Mouse (Mus musculus): ENCODE results near the gene Mid1.
A peak's percentile ranks its signal among the peaks of the same experiment; 100 is the strongest.
"Not testable (repeated sequence)": the region's sequence is repeated elsewhere in the genome, so short reads cannot be mapped to it uniquely, and the experiment has no call there.

Gene Mid1

DNA sequence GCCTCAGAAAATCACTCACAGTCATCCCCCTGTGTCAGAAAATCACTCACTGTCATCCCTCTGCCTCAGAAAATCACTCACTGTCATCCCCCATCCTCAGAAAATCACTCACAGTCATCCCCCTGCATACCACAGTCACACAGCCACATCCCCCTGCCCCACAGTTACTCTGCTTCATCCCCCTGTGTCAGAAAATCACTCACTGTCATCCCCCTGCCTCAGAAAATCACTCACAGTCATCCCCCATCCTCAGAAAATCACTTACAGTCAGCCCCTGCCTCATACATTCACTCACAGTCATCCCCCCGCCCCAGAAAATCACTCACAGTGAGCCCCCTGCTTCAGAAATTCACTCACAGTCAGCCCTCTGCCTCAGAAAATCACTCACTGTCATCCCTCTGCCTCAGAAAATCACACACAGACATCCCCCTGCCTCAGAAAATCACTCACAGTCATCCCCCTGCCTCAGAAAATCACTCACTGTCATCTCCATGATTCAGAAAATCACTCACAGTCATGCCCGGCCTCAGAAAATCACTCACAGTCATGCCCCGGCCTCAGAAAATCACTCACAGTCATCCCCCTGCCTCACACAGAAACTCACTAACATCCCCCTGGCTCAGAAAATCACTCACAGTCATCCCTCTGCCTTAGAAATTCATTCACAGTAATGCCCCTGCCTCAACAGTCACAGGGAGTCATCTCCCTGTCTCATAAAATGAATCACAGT is 315.1 kb downstream of the Mid1 start:
- not testable (repeated sequence) for DNase-seq (ENCODE audit: low spot score in 2 of 2)

DNA sequence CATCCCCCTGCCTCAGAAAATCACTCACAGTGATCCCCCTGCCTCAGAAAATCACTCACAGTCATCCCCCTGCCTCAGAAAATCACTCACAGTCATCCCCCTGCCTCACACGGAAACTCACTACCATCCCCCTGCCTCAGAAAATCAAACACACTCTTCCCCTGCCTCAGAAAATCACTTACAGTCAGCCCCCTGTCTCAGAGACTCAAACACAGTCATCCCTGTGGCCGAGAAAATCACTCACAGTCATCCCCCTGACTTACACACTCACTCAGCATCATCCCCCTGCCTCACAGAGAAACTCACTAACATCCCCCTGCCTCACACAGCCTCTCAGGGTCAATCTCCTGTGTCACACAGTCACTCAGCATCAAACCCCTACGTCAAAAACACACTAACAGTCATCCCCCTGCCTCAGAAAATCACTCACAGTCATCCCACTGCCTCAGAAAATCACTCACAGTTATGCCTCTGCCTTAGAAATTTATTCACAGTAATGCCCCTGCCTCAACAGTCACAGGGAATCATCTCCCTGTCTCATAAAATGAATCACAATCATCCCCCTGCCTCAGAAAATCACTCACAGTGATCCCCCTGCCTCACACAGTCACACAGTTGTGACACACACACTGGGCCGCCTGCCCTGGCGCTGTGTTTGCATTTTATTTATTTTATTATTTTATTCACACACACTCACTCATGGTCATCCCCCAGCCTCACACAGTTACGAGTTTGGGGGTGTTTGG is 315.8 kb downstream of the Mid1 start:
- DNase-seq (ENCODE audit: low spot score in 2 of 2) = not testable (repeated sequence)

DNA sequence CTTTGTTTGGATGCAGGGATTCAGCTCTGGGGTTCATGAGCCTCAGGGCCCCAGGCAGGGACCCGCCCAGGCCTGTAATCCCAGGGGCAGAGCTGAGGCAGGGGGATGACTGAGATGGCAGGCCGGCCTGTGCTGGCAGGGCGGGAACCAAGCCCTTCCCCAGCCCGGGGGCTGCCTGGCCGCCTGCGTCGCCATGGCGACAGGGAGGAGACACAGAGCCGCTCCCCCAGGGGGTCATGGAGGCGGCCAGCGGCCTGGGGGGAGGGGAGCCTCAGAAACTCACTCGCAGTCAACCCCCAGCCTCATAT is 316.3 kb downstream of the Mid1 start:
- DNase-seq (ENCODE audit: low spot score in 2 of 2) = not testable (repeated sequence)

DNA sequence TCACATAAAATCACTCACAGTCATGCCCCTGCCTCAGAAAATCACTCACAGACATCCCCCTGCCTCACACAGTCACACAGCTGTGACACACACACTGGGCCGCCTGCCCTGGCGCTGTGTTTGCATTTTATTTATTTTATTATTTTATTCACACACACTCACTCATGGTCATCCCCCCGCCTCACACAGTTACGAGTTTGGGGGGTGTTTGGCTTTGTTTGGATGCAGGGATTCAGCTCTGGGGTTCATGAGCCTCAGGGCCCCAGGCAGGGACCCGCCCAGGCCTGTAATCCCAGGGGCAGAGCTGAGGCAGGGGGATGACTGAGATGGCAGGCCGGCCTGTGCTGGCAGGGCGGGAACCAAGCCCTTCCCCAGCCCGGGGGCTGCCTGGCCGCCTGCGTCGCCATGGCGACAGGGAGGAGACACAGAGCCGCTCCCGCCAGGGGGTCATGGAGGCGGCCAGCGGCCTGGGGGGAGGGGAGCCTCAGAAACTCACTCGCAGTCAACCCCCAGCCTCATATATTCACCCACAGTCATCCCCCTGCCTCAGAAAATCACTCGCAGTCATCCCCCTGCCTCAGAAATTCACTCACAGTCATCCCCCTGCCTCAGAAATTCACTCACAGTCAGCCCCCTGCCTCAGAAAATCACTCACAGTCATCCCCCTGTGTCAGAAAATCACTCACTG is 317.7 kb downstream of the Mid1 start:
- not testable (repeated sequence) for DNase-seq (ENCODE audit: low spot score in 2 of 2)

DNA sequence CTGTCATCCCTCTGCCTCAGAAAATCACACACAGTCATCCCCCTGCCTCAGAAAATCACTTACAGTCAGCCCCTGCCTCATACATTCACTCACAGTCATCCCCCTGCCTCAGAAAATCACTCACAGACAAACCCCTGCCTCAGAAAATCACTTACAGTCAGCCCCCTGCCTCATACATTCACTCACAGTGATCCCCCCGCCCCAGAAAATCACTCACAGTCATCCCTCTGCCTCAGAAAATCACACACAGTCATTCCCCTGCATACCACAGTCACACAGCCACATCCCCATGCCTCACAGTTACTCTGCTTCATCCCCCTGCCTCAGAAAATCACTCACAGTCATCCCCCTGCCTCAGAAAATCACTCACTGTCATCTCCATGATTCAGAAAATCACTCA is 318.5 kb downstream of the Mid1 start:
- not testable (repeated sequence) for DNase-seq (ENCODE audit: low spot score in 2 of 2)

DNA sequence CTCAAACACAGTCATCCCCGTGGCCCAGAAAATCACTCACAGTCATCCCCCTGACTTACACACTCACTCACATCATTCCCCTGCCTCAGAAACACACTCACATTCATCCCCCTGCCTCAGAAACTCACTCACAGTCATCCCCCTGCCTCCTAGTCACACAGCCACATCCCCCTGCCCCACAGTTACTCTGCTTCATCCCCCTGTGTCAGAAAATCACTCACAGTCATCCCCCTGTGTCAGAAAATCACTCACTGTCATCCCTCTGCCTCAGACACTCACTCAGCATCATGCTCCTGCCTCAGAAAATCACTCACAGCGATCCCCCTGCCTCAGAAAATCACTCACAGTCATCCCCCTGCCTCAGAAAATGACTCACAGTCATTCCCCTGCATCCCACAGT is 319.2 kb downstream of the Mid1 start:
- not testable (repeated sequence) for DNase-seq (ENCODE audit: low spot score in 2 of 2)

DNA sequence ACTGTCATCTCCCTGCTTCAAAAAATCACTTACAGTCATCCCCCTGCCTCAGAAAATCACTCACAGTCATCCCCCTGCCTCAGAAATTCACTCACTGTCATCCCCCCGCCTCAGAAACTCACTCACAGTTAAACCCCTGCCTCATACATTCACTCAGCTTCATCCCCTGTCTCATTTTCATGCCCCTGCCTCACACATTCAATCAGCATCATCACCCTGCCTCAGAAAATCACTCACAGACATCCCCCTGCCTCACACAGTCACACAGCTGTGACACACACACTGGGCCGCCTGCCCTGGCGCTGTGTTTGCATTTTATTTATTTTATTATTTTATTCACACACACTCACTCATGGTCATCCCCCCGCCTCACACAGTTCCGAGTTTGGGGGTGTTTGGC is 319.8 kb downstream of the Mid1 start:
- DNase-seq (ENCODE audit: low spot score in 2 of 2) = not testable (repeated sequence)

DNA sequence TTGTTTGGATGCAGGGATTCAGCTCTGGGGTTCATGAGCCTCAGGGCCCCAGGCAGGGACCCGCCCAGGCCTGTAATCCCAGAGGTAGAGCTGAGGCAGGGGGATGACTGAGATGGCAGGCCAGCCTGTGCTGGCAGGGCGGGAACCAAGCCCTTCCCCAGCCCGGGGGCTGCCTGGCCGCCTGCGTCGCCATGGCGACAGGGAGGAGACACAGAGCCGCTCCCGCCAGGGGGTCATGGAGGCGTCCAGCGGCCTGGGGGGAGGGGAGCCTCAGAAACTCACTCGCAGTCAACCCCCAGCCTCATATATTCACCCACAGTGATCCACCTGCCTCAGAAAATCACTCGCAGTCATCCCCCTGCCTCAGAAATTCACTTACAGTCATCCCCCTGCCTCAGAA is 320.2 kb downstream of the Mid1 start:
- not testable (repeated sequence) for DNase-seq (ENCODE audit: low spot score in 2 of 2)

DNA sequence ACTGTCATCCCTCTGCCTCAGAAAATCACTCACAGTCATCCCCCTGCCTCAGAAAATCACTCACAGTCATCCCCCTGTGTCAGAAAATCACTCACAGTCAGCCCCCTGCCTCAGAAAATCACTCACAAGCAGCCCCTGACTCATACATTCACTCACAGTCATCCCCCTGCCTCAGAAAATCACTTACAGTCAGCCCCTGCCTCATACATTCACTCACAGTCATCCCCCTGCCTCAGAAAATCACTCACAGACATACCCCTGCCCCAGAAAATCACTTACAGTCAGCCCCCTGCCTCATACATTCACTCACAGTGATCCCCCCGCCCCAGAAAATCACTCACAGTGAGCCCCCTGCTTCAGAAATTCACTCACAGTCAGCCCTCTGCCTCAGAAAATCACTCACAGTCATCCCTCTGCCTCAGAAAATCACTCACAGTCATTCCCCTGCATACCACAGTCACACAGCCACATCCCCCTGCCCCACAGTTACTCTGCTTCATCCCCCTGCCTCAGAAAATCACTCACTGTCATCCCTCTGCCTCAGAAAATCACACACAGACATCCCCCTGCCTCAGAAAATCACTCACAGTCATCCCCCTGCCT is 320.8 kb downstream of the Mid1 start:
- DNase-seq (ENCODE audit: low spot score in 2 of 2) = not testable (repeated sequence)

DNA sequence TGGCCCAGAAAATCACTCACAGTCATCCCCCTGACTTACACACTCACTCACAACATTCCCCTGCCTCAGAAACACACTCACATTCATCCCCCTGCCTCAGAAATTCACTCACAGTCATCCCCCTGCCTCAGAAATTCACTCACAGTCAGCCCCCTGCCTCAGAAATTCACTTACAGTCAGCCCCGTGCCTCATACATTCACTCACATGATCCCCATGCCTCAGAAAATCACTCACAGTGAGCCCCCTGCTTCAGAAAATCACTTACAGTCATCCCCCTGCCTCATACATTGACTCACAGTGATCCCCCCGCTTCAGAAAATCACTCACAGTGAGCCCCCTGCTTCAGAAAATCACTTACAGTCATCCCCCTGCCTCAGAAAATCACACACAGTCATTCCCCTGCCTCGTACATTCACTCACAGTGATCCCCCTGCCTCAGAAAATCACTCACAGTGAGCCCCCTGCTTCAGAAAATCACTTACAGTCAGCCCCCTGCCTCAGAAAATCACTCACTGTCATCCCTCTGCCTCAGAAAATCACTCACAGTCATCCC is 321.8 kb downstream of the Mid1 start:
- not testable (repeated sequence) for DNase-seq (ENCODE audit: low spot score in 2 of 2)

DNA sequence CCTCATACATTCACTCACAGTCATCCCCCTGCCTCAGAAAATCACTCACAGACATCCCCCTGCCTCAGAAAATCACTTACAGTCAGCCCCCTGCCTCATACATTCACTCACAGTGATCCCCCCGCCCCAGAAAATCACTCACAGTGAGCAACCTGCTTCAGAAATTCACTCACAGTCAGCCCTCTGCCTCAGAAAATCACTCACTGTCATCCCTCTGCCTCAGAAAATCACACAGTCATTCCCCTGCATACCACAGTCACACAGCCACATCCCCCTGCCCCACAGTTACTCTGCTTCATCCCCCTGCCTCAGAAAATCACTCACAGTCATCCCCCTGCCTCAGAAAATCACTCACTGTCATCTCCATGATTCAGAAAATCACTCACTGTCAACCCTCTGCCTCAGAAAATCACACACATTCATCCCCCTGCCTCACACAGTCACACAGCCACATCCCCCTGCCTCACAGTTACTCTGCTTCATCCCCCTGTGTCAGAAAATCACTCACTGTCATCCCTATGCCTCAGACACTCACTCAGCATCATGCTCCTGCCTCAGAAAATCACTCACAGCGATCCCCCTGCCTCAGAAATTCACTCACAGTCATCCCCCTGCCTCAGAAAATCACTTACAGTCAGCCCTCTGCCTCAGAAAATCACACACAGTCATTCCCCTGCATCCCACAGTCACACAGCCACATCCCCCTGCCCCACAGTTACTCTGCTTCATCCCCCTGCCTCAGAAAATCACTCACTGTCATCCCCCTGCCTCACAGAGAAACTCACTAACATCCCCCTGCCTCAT is 322.6 kb downstream of the Mid1 start:
- DNase-seq (ENCODE audit: low spot score in 2 of 2) = not testable (repeated sequence)

DNA sequence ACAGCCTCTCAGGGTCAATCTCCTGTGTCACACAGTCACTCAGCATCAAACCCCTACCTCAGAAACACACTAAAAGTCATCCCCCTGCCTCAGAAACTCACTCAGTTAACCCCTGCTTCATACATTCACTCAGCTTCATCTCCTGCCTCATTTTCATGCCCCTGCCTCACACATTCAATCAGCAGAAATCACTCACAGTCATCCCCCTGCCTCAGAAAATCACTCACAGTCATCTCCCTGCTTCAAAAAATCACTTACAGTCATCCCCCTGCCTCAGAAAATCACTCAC is 323.1 kb downstream of the Mid1 start:
- not testable (repeated sequence) for DNase-seq (ENCODE audit: low spot score in 2 of 2)

DNA sequence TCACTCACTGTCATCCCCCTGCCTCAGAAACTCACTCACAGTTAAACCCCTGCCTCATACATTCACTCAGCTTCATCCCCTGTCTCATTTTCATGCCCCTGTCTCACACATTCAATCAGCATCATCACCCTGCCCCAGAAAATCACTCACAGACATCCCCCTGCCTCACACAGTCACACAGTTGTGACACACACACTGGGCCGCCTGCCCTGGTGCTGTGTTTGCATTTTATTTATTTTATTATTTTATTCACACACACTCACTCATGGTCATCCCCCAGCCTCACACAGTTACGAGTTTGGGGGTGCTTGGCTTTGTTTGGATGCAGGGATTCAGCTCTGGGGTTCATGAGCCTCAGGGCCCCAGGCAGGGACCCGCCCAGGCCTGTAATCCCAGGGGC is 323.6 kb downstream of the Mid1 start:
- DNase-seq (ENCODE audit: low spot score in 2 of 2) = not testable (repeated sequence)

DNA sequence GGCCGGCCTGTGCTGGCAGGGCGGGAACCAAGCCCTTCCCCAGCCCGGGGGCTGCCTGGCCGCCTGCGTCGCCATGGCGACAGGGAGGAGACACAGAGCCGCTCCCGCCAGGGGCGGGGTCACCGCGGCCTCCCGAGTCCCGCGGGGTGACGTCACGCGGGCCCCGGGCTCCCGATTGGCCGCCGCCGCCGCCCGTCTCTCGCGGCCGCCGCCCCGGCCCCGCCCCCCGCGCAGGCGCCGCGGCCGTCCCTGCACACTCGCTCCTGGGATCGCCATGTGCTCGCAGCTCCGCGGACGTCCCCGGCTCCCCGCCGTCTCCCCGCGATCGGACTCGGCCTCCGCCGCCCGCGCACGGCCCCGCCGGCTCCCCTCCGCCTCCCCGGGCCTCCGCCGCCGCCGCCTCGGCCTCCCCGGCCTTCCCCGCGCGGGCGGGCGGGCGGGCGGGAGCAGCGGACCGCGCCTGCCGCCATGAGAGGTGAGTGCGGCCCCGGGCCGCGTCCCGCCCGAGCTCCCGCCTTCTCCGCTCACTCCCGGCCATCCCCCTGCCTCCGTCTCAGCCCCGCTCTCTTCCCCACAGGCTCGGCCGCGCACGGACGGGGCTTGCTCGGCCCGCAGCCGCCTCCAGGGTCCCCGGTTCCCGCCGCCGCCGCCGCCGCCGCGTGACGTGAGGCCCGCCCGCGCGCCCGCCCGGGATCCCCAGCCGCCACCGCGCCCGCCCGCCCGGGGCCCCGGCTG is 324.2 kb downstream of the Mid1 start, which contains the start of gene Gm21887:
TSS of gene Gm21887 (plus strand) at position 644 of the 735 bp plus-strand sequence.
- DNase-seq (ENCODE audit: low spot score in 2 of 2) = peak; percentile 88 to 98

DNA sequence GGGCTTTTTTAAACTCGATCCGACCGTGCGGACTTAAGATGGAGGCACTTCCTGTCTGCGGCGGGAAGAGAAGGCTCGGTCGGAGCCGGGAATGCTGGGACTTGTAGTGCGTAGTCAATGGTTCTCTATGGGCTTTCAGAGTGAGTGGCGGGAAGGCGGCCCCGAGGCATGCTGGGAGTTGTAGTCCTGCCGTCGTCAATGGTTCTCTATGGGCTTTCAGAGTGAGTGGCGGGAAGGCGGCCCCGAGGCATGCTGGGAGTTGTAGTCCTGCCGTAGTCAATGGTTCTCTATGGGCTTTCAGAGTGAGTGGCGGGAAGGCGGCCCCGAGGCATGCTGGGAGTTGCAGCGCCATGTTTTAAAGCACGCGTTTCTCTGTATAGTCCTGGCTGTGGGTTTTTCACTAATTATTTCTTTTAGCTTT is 324.8 kb downstream of the Mid1 start:
- DNase-seq (ENCODE audit: low spot score in 2 of 2) = peak; percentile 99 to 100

DNA sequence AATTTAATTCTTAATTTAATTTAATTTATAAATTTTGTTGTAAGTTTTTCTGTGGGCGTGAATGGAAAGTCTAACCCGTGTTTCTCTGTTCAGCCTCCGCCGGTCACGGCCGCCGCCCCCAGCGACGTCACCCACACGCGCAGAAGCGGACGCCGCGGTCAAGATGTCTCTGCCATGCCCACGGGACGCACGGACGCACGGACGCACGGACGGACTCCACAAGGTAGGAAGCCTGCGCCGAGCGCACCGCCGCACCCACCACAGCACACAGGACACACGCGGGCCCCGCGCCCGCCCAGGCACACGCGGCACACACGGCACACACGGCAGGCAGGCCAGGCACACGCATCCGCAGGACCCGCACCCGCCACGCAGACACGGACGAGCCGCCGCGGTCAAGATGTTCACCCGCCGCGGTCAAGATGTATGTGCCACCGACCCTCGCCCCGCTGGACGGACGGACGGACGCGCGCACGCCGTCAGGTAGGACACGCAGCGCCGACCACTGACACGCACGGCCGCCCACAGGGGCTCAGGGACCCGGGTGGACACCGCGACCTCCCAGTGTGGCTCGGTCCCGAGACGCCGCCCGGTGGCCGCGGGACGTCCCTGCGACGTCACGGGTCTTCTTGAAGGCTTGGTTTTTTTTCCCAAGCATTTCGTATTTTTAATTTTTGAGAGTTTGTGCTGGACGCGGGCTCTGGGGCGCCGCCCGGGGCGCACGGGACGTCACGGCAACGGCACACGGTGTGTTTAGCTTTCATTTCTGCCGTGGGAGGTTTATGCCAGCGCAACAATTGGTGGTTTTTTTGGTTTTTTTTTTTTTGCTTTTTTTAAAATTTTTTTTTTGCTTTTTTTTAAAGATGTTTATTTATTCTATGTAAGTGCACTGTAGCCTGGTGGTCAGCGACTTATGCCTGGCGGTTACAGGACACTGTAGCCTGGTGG is 325.9 kb downstream of the Mid1 start:
- DNase-seq (ENCODE audit: low spot score in 2 of 2) = not testable (repeated sequence)

DNA sequence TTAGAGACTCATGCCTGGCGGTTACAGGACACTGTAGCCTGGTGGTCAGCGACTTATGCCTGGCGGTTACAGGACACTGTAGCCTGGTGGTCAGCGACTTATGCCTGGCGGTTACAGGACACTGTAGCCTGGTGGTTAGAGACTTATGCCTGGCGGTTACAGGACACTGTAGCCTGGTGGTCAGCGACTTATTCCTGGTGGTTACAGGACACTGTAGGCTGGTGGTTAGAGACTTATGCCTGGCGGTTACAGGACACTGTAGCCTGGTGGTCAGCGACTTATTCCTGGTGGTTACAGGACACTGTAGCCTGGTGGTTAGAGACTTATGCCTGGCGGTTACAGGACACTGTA is 326.5 kb downstream of the Mid1 start:
- DNase-seq (ENCODE audit: low spot score in 2 of 2) = not testable (repeated sequence)

DNA sequence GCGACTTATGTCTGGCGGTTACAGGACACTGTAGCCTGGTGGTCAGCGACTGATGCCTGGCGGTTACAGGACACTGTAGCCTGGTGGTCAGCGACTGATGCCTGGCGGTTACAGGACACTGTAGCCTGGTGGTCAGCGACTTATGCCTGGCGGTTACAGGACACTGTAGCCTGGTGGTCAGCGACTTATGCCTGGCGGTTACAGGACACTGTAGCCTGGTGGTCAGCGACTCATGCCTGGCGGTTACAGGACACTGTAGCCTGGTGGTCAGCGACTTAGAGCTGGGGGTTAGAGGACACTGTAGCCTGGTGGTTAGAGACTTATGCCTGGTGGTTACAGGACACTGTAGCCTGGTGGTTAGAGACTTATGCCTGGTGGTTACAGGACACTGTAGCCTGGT is 328.4 kb downstream of the Mid1 start:
- not testable (repeated sequence) for DNase-seq (ENCODE audit: low spot score in 2 of 2)

DNA sequence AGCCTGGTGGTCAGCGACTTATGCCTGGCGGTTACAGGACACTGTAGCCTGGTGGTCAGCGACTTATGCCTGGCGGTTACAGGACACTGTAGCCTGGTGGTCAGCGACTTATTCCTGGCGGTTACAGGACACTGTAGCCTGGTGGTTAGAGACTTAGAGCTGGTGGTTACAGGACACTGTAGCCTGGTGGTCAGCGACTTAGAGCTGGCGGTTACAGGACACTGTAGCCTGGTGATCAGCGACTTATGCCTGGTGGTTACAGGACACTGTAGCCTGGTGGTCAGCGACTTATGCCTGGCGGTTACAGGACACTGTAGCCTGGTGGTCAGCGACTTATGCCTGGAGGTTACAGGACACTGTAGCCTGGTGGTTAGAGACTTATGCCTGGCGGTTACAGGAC is 329.0 kb downstream of the Mid1 start:
- not testable (repeated sequence) for DNase-seq (ENCODE audit: low spot score in 2 of 2)
